15 mouse cellular contexts compared by ENCODE assay signal in genomic region chr16:40504262-40504960, GRCm38 (mm10).
DNase-seq lines count a peak whose midpoint lies in the region; ATAC-seq and TF ChIP-seq lines count a peak whose summit lies in the region.
"Had no signal": no experiment of that assay in that cellular context is flagged by ENCODE, and none has a peak within 500 bp of the region (broad histone marks: within the 10 kb centered on the region; RNA-seq: fewer than 3 reads in every experiment).

No protein-coding gene starts in this region.

- no peaks in the 10 kb centered on the region for H3K27me3 ChIP-seq in lung, postnatal 0 days (replicated peaks; ENCODE audit: insufficient read depth, low read length)
- no peaks in the 10 kb centered on the region for H3K27me3 ChIP-seq in forebrain, embryonic 16.5 days (replicated peaks; ENCODE audit: control insufficient read depth, insufficient read depth, low read length)
- H3K27me3 ChIP-seq in neural tube, embryonic 14.5 days (ENCODE audit: control insufficient read depth, insufficient read depth, low read length), result no peaks in the 10 kb centered on the region
- H3K27me3 ChIP-seq: heart, embryonic 13.5 days; limb, embryonic 12.5 days had no signal

- ATAC-seq in lung, postnatal 0 days, result peak; percentile 46
- peak; percentile 98 for ATAC-seq in forebrain, embryonic 16.5 days
- peak; percentile 41; the same call in 1 of the 2 replicates for ATAC-seq in neural tube, embryonic 14.5 days (ENCODE audit: low read depth)
- no peak for ATAC-seq in CD4-positive, CD25-positive, alpha-beta regulatory T cell, adult 4 months
- ATAC-seq: inflammation-experienced regulatory T-cells, adult 6 months had no signal

- WGBS in lung, postnatal 0 days, result 60% methylated on average over 3 of the region's 3 CpGs
- WGBS in forebrain, embryonic 16.5 days, result 10% methylated on average over 3 of the region's 3 CpGs
- 29% methylated on average over 3 of the region's 3 CpGs for WGBS in neural tube, embryonic 14.5 days

- no peak overlapping the region for H3K9ac ChIP-seq in lung, postnatal 0 days (replicated peaks; ENCODE audit: low read depth)
- H3K9ac ChIP-seq in forebrain, embryonic 16.5 days (replicated peaks; ENCODE audit: low read depth, low read length), result no peak overlapping the region
- H3K9ac ChIP-seq in neural tube, embryonic 14.5 days (replicated peaks; ENCODE audit: low read depth, low read length), result no peak overlapping the region
- H3K9ac ChIP-seq: heart, embryonic 13.5 days; limb, embryonic 12.5 days had no signal

- TF ChIP-seq EP300 in lung, postnatal 0 days (IDR thresholded peaks at IDR 0.05), result no peak

- H3K9me3 ChIP-seq in lung, postnatal 0 days (ENCODE audit: low read length), result no peaks in the 10 kb centered on the region
- H3K9me3 ChIP-seq in forebrain, embryonic 16.5 days (ENCODE audit: control insufficient read depth, low read length), result no peaks in the 10 kb centered on the region
- H3K9me3 ChIP-seq in neural tube, embryonic 14.5 days (ENCODE audit: control insufficient read depth, low read length), result no peaks in the 10 kb centered on the region
- H3K9me3 ChIP-seq: heart, embryonic 13.5 days; limb, embryonic 12.5 days had no signal

- H3K36me3 ChIP-seq in lung, postnatal 0 days (ENCODE audit: insufficient read depth, low read length), result no peaks in the 10 kb centered on the region
- H3K36me3 ChIP-seq in forebrain, embryonic 16.5 days (ENCODE audit: control insufficient read depth, insufficient read depth), result no peaks in the 10 kb centered on the region
- H3K36me3 ChIP-seq in neural tube, embryonic 14.5 days (ENCODE audit: control insufficient read depth, insufficient read depth, low read length), result no peaks in the 10 kb centered on the region
- H3K36me3 ChIP-seq: heart, embryonic 13.5 days; limb, embryonic 12.5 days had no signal

- intact Hi-C loops in left cerebral cortex, postnatal 4 days (cut with DNase I), result no loop called here

- H3K4me3 ChIP-seq in lung, postnatal 0 days (ENCODE audit: low read depth, low read length), result no peak overlapping the region
- no peak overlapping the region for H3K4me3 ChIP-seq in forebrain, embryonic 16.5 days (replicated peaks; ENCODE audit: low read length)
- no peak overlapping the region for H3K4me3 ChIP-seq in neural tube, embryonic 14.5 days (ENCODE audit: low read depth, low read length)
- H3K4me3 ChIP-seq: erythroblast, embryonic 14.5 days; heart, embryonic 13.5 days; limb, embryonic 12.5 days had no signal

- no peak overlapping the region for H3K27ac ChIP-seq in lung, postnatal 0 days (ENCODE audit: low read length)
- H3K27ac ChIP-seq in forebrain, embryonic 16.5 days (ENCODE audit: low read length), result peak overlapping the region; percentile 84
- no peak overlapping the region for H3K27ac ChIP-seq in neural tube, embryonic 14.5 days (ENCODE audit: low read depth, low read length)
- H3K27ac ChIP-seq: heart, embryonic 13.5 days; limb, embryonic 12.5 days; macrophage had no signal

- H3K4me1 ChIP-seq in lung, postnatal 0 days (ENCODE audit: insufficient read depth, low read depth, low read length), result no peaks in the 10 kb centered on the region
- peaks cover 13% of the 10 kb centered on the region for H3K4me1 ChIP-seq in forebrain, embryonic 16.5 days (replicated peaks; ENCODE audit: control insufficient read depth, insufficient read depth, low read length)
- no peaks in the 10 kb centered on the region for H3K4me1 ChIP-seq in neural tube, embryonic 14.5 days (ENCODE audit: control insufficient read depth, insufficient read depth, low read length)
- H3K4me1 ChIP-seq: heart, embryonic 13.5 days; limb, embryonic 12.5 days had no signal

- no peak overlapping the region for H3K4me2 ChIP-seq in lung, postnatal 0 days (replicated peaks; ENCODE audit: low read depth, low read length)
- H3K4me2 ChIP-seq in forebrain, embryonic 16.5 days (ENCODE audit: low read length), result no peak overlapping the region
- H3K4me2 ChIP-seq in neural tube, embryonic 14.5 days (ENCODE audit: low read depth, low read length), result no peak overlapping the region
- H3K4me2 ChIP-seq: heart, embryonic 13.5 days; limb, embryonic 12.5 days had no signal

- DNase-seq in lung, postnatal 0 days (ENCODE audit: low spot score), result peak; percentile 44
- DNase-seq in lung, adult 18-20 months, result no peak
- peak; percentile 38 for DNase-seq in layer of hippocampus, adult 9-11 months
- no peak for DNase-seq in left cerebral cortex, postnatal 4 days
- DNase-seq: gastrocnemius, postnatal 25 days; kidney, postnatal 36 days; thymus, postnatal 14 days had no signal

- TF ChIP-seq CTCF in lung, postnatal 0 days (IDR thresholded peaks at IDR 0.05), result no peak

Comparison
In these comparisons a context has a peak if more than half of its experiments do, and no peak if none do; other contexts are left out.
1. DNase-seq: peak in lung, postnatal 0 days (single experiment) and layer of hippocampus, adult 9-11 months (single experiment); none in lung, adult 18-20 months (0 of 2) and left cerebral cortex, postnatal 4 days (single experiment).